Mouse (Mus musculus) ovary, postnatal 14 days (tissue): Measurements from ENCODE around the gene Zmiz1.

Experiments
- DNase-seq: peaks from one replicate; pipeline ENCODE4 v3.0.0; 2022; ENCODE audit warnings: low spot score

Zmiz1 gene

GRCm38 (mm10) chr14:25459016-25459393 lies at the start of gene Zmiz1:
Zmiz1 (plus strand) TSS chr14:25459185.
- peak; percentile 86 for DNase-seq

- no peak for DNase-seq
These were observed 47.0 kb upstream of the Zmiz1 start for GRCm38 (mm10) chr14:25411848-25412527.

- DNase-seq = no peak
These were observed 46.2 kb upstream of the Zmiz1 start for GRCm38 (mm10) chr14:25412811-25413210.

- no peak for DNase-seq
These were observed 45.5 kb upstream of the Zmiz1 start for GRCm38 (mm10) chr14:25413510-25413909.

GRCm38 (mm10) chr14:25414115-25414514 lies 44.9 kb upstream of the Zmiz1 start:
- no peak for DNase-seq

- DNase-seq = no peak
These were observed 38.8 kb upstream of the Zmiz1 start for GRCm38 (mm10) chr14:25420001-25420690.

GRCm38 (mm10) chr14:25420987-25421386 lies 38.0 kb upstream of the Zmiz1 start:
- DNase-seq = no peak

GRCm38 (mm10) chr14:25421596-25422001 lies 37.4 kb upstream of the Zmiz1 start:
- DNase-seq = peak; percentile 34

GRCm38 (mm10) chr14:25422946-25423345 lies 36.0 kb upstream of the Zmiz1 start:
- no peak for DNase-seq

- no peak for DNase-seq
These were observed 35.1 kb upstream of the Zmiz1 start for GRCm38 (mm10) chr14:25423721-25424443.

GRCm38 (mm10) chr14:25438255-25438654 lies 20.7 kb upstream of the Zmiz1 start:
- no peak for DNase-seq

- no peak for DNase-seq
These were observed 18.9 kb upstream of the Zmiz1 start for GRCm38 (mm10) chr14:25440116-25440515.

- no peak for DNase-seq
These were observed 18.2 kb upstream of the Zmiz1 start for GRCm38 (mm10) chr14:25440777-25441176.

GRCm38 (mm10) chr14:25441469-25441868 lies 17.5 kb upstream of the Zmiz1 start:
- no peak for DNase-seq

- no peak for DNase-seq
These were observed 16.3 kb upstream of the Zmiz1 start for GRCm38 (mm10) chr14:25442676-25443075.

GRCm38 (mm10) chr14:25447136-25447775 lies 11.7 kb upstream of the Zmiz1 start:
- DNase-seq = no peak

- DNase-seq = no peak
These were observed 10.5 kb upstream of the Zmiz1 start for GRCm38 (mm10) chr14:25448471-25448870.

- no peak for DNase-seq
These were observed 7.8 kb upstream of the Zmiz1 start for GRCm38 (mm10) chr14:25451099-25451667.

- DNase-seq = no peak
These were observed 7.0 kb upstream of the Zmiz1 start for GRCm38 (mm10) chr14:25451699-25452632.

GRCm38 (mm10) chr14:25452633-25453025 lies 6.4 kb upstream of the Zmiz1 start:
- DNase-seq = no peak
